Mouse (Mus musculus): ENCODE measurements at regions not wholly inside any gene's neighbourhood (a gene's known extent, or its start where the extent isn't known, plus 50 kb on each side); places are given as distances from the start of the nearest gene placed in this dataset.

- no peak for TF ChIP-seq POLR2A (IDR thresholded peaks at IDR 0.05; ENCODE audit: low read depth, low read length)
- TF ChIP-seq CTCF (IDR thresholded peaks at IDR 0.05; ENCODE audit: extremely low read depth, insufficient read depth, insufficient read length, insufficient replicate concordance) = no peak
These were observed 284.9 kb downstream of the Irs2 start for GRCm38 (mm10) chr8:10723332-10723731.
